Mouse (Mus musculus) ES-E14 (cell line): Measurements from ENCODE around the gene Usp48. TPM values are rescaled to one million over a fixed set of nuclear protein-coding genes. Genes with fewer than 3 reads are reported as not detected.

Source experiments
- DNase-seq: peaks from one replicate; pipeline ENCODE4 v3.0.0-alpha.2; 2013; ENCODE audit warnings: low read depth, low spot score
- H3K27ac ChIP-seq: 2 replicates; pipeline ENCODE4 v1.5.1; 2012; ENCODE audit warnings: low read depth, mild to moderate bottlenecking, low read length, moderate library complexity, mixed read lengths; ENCODE audit not compliant: poor library complexity, insufficient read depth, severe bottlenecking
- H3K36me3 ChIP-seq: 2 replicates; pipeline ENCODE4 v1.6.1; 2012; ENCODE audit warnings: mild to moderate bottlenecking, low read length, moderate library complexity, mixed read lengths; ENCODE audit not compliant: control insufficient read depth, poor library complexity, insufficient read depth, severe bottlenecking
- H3K4me1 ChIP-seq, 2 experiments: fragments of 150-350 bp in 1 of 2; sonication (generic) in 1 of 2; 2 replicates each; pipeline ENCODE4 v1.6.1; 2012; ENCODE audit warnings: low read length in 2 of 2, mild to moderate bottlenecking in 1 of 2, mixed read lengths in 1 of 2; ENCODE audit not compliant: control insufficient read depth in 2 of 2, insufficient read depth in 2 of 2, poor library complexity in 1 of 2
- H3K4me3 ChIP-seq, 2 experiments: fragments of 150-350 bp in 1 of 2; sonication (generic) in 1 of 2; 2 replicates each; pipeline ENCODE4 v1.5.1; 2012; ENCODE audit warnings: low read length in 2 of 2, low read depth in 1 of 2, mild to moderate bottlenecking in 1 of 2, mixed read lengths in 1 of 2; ENCODE audit not compliant: insufficient read depth in 1 of 2, poor library complexity in 1 of 2, severe bottlenecking in 1 of 2
- H3K9ac ChIP-seq: 2 replicates; pipeline ENCODE4 v1.6.1; 2012; ENCODE audit warnings: low read depth, mild to moderate bottlenecking, low read length, mixed read lengths; ENCODE audit not compliant: poor library complexity, insufficient read depth, severe bottlenecking
- H3K9me3 ChIP-seq: fragments of 150-350 bp; sonication (generic); 2 replicates; pipeline ENCODE4 v1.6.1; 2012; ENCODE audit warnings: low read depth, mild to moderate bottlenecking, low read length; ENCODE audit not compliant: control insufficient read depth, insufficient read depth
- CHD2 ChIP-seq: IDR thresholded peaks from 2 replicates; pipeline ENCODE4 v1.6.1; 2014; ENCODE audit warnings: mild to moderate bottlenecking, low read depth, low read length, inconsistent platforms
- HCFC1 ChIP-seq: IDR thresholded peaks from 2 replicates; pipeline ENCODE4 v1.6.1; 2012; ENCODE audit warnings: low read length, inconsistent platforms, borderline replicate concordance; ENCODE audit not compliant: insufficient read depth
- MAFK ChIP-seq: IDR thresholded peaks from 2 replicates; pipeline ENCODE4 v1.6.1; 2014; ENCODE audit warnings: mild to moderate bottlenecking, low read depth, low read length, inconsistent platforms; ENCODE audit not compliant: insufficient read depth
- ZC3H11A ChIP-seq: IDR thresholded peaks from 2 replicates; pipeline ENCODE4 v1.6.1; 2012; ENCODE audit warnings: low read depth, mild to moderate bottlenecking, inconsistent platforms, low read length, borderline replicate concordance
- ZNF384 ChIP-seq: IDR thresholded peaks from 2 replicates; pipeline ENCODE4 v1.6.1; 2012; ENCODE audit warnings: low read depth, low read length, inconsistent platforms
- in situ Hi-C, 2 experiments: fragments of 600-800 bp; cut with MboI; formaldehyde crosslinking; loops; one replicate each; pipeline ENCODE4 v1.15.1; 2025; ENCODE audit warnings: low sequenced_read_pairs in 2 of 2, inconsistent platforms in 1 of 2; ENCODE audit not compliant: unreplicated experiment in 2 of 2
- total RNA-seq: library from RNA; depleted of rRNA; stranded (reverse); fragments of 300-350 nt; gene quantifications from 2 replicates; pipeline ENCODE4 v1.2.3, GENCODE M21; 2012

The Usp48 gene
- total RNA-seq, 1 experiment = 173 TPM

GRCm38 (mm10) chr4:137699264-137700211, 106.0 kb downstream of the Usp48 start:
- DNase-seq = no peak
- H3K4me1 ChIP-seq = peaks cover 3 to 20% of the 10 kb centered on the region in 2 experiments; a peak in 3 of 4 replicates
- no peaks in the 10 kb centered on the region for H3K9me3 ChIP-seq
- H3K36me3 ChIP-seq = no peaks in the 10 kb centered on the region
- no peak overlapping the region for H3K27ac ChIP-seq
- no peak overlapping the region for H3K4me3 ChIP-seq
- TF ChIP-seq ZC3H11A (no peak), HCFC1 (no peak)
- no peak overlapping the region for H3K9ac ChIP-seq
- in situ Hi-C loops = no loop called here

- in situ Hi-C loops = no loop called here
- Histone ChIP-seq H3K36me3 (no peaks in the 10 kb centered on the region), H3K4me3 (no peak overlapping the region), H3K4me1 (peaks cover 3 to 26% of the 10 kb centered on the region in 2 experiments; a peak in 3 of 4 replicates), H3K9me3 (no peaks in the 10 kb centered on the region), H3K27ac (no peak overlapping the region), H3K9ac (no peak overlapping the region)
- no peak for TF ChIP-seq CHD2
- TF ChIP-seq MAFK = no peak
- no peak for TF ChIP-seq ZC3H11A
- no peak for TF ChIP-seq HCFC1
- no peak for TF ChIP-seq ZNF384
- DNase-seq = no peak
Observed at GRCm38 (mm10) chr4:137700960-137701359, 107.4 kb downstream of the Usp48 start.

GRCm38 (mm10) chr4:137703077-137703476, 109.5 kb downstream of the Usp48 start:
- Histone ChIP-seq H3K36me3 (no peaks in the 10 kb centered on the region), H3K4me1 (peaks cover 5 to 24% of the 10 kb centered on the region in 2 experiments; a peak in 3 of 4 replicates), H3K27ac (no peak overlapping the region; the same call in 1 of the 2 replicates), H3K4me3 (no peak overlapping the region), H3K9me3 (no peaks in the 10 kb centered on the region), H3K9ac (no peak overlapping the region)
- no peak for DNase-seq
- TF ChIP-seq CHD2 (no peak), ZNF384 (no peak), HCFC1 (no peak), MAFK (no peak), ZC3H11A (no peak)
- in situ Hi-C loops = no loop called here

- Histone ChIP-seq H3K36me3 (no peaks in the 10 kb centered on the region), H3K9me3 (no peaks in the 10 kb centered on the region), H3K27ac (no peak overlapping the region), H3K4me1 (peaks cover 5 to 20% of the 10 kb centered on the region in 2 experiments; a peak in 3 of 4 replicates), H3K9ac (no peak overlapping the region), H3K4me3 (no peak overlapping the region)
- no peak for TF ChIP-seq HCFC1
- no peak for TF ChIP-seq MAFK
- TF ChIP-seq ZC3H11A = no peak
- no peak for TF ChIP-seq ZNF384
- TF ChIP-seq CHD2 = no peak
- in situ Hi-C loops = no loop called here
- no peak for DNase-seq
Observed at GRCm38 (mm10) chr4:137704561-137704960, 111.0 kb downstream of the Usp48 start.
